Mouse (Mus musculus) stomach, embryonic 14.5 days (tissue): Measurements from ENCODE around the gene Ddx1. TPM values are rescaled to one million over a fixed set of nuclear protein-coding genes. Genes with fewer than 3 reads are reported as not detected.

ENCODE experiments used
- ATAC-seq: fragments of 200-750 bp; cut with Nextera tagmentation; 2 replicates; pipeline ENCODE4 v1.8.0; 2017; ENCODE audit warnings: low read depth, moderate TSS enrichment; ENCODE audit not compliant: insufficient number of reproducible peaks, insufficient read depth, low FRiP score
- H3K27ac ChIP-seq: fragments of 300-500 bp; sonication (generic); 2 replicates; pipeline ENCODE4 v1.5.1; 2014; ENCODE audit warnings: mild to moderate bottlenecking, low read length, moderate library complexity, mixed read lengths
- H3K27me3 ChIP-seq: fragments of 300-500 bp; sonication (generic); 2 replicates; pipeline ENCODE4 v1.6.1; 2014; ENCODE audit warnings: low read length, control low read depth, mixed read lengths; ENCODE audit not compliant: control insufficient read depth, insufficient read depth
- H3K36me3 ChIP-seq: fragments of 300-500 bp; sonication (generic); 2 replicates; pipeline ENCODE4 v1.6.1; 2014; ENCODE audit warnings: mild to moderate bottlenecking, control low read depth, low read length, moderate library complexity, mixed read lengths; ENCODE audit not compliant: control insufficient read depth, insufficient read depth
- H3K4me1 ChIP-seq: fragments of 300-500 bp; sonication (generic); 2 replicates; pipeline ENCODE4 v1.6.1; 2014; ENCODE audit warnings: low read length, control low read depth, mixed read lengths; ENCODE audit not compliant: control insufficient read depth, insufficient read depth
- H3K4me2 ChIP-seq: fragments of 300-500 bp; sonication (generic); replicated peaks from 2 replicates; pipeline ENCODE4 v1.6.1; 2014; ENCODE audit warnings: low read depth, low read length, control low read depth
- H3K4me3 ChIP-seq: fragments of 300-500 bp; sonication (generic); 2 replicates; pipeline ENCODE4 v1.5.1; 2014; ENCODE audit warnings: low read depth, low read length, control low read depth
- H3K9ac ChIP-seq: fragments of 300-500 bp; sonication (generic); replicated peaks from 2 replicates; pipeline ENCODE4 v1.6.1; 2014; ENCODE audit warnings: low read depth, mild to moderate bottlenecking, control low read depth, low read length, moderate library complexity, mixed read lengths
- H3K9me3 ChIP-seq: fragments of 300-500 bp; sonication (generic); 2 replicates; pipeline ENCODE4 v1.6.1; 2016; ENCODE audit warnings: low read depth, low read length, control low read depth; ENCODE audit not compliant: control insufficient read depth
- WGBS: fragments of 180-500 bp; shearing (Covaris S2); extraction: QIAGEN DNeasy Blood & Tissue Kit; methylation state at CpG from one replicate; pipeline ENCODE4 v1.1.7; 2014; 5-methylcytosine and 5-hydroxymethylcytosine counted together
- polyA plus RNA-seq: library from polyadenylated mRNA; unstranded; fragments of >200 nt; fragmentation: Nextera tagmentation; extraction: Ambion mirVana; gene quantifications from 2 replicates; pipeline ENCODE4 v1.2.1, GENCODE M21; 2014

Ddx1 gene
- polyA plus RNA-seq, 1 experiment from 2014 or later: 152 TPM

DNA sequence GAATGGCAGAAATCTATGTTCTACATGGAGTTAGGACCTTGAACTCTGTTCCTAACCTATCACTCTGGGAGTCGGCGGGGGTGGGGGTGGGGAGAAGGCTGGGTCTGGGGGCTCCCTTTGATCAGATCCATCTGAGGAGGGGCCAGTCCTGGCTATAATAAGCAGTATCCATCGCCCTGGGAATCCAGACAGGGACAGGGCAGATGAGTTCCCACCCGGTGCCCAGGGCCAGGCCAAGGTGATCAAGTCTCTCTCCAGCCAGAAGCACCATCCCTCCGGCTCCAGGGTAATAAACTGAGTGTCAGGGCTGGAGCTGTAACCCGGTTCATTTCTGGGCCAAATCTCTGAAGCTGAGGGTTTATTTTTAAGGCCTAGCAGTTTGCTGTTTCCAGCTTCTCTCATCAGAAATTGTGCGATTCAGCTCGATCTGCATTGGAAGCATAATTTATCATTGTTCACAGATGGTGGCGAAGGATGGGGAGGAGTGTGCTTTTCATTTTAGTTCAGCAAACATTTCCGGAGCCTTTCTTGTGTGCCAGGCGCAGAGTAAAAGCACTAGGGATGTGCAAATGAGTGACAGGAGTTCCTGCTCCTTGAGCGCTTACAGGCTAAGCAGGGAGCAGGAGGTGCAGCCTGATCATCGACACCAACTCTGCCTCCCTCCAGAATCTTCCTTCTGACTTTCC is 39.2 kb downstream of the Ddx1 start:
- Histone ChIP-seq H3K4me1 (peaks cover 7% of the 10 kb centered on the region; the same call in 1 of the 2 replicates), H3K4me2 (no peak overlapping the region), H3K9me3 (no peaks in the 10 kb centered on the region), H3K9ac (no peak overlapping the region), H3K27me3 (no peaks in the 10 kb centered on the region), H3K36me3 (no peaks in the 10 kb centered on the region), H3K4me3 (no peak overlapping the region), H3K27ac (no peak overlapping the region)
- 62% methylated on average over 13 of the region's 13 CpGs for WGBS
- no peak for ATAC-seq

GRCm38 (mm10) chr12:13208983-13209451 is 40.0 kb downstream of the Ddx1 start:
- no peak overlapping the region for H3K27ac ChIP-seq
- no peak overlapping the region for H3K4me3 ChIP-seq
- no peak for ATAC-seq
- H3K36me3 ChIP-seq: no peaks in the 10 kb centered on the region
- 66% methylated on average over 11 of the region's 11 CpGs for WGBS
- H3K27me3 ChIP-seq: no peaks in the 10 kb centered on the region
- H3K9me3 ChIP-seq: no peaks in the 10 kb centered on the region; the same call in 1 of the 2 replicates
- no peak overlapping the region for H3K9ac ChIP-seq
- no peak overlapping the region for H3K4me2 ChIP-seq
- peaks cover 7% of the 10 kb centered on the region; the same call in 1 of the 2 replicates for H3K4me1 ChIP-seq

DNA sequence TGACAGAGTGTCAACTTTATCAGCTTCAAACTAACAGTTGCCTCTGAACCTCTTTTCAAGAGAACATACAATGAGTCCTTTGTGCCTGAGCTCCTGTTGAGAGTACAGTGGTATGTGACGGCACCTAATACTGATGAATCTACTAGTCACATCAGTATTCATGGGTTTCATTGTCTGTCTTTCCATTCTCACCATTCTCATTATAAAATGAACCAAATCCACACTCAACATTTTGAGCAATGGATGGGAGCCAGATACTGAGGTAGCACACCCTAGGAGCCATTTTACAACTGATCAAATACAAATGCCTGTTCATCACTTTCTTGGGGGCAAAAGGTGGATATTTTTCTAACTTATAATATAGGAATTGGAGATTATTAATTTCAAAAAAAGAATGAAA is 40.5 kb downstream of the Ddx1 start:
- no peak for ATAC-seq
- WGBS: 78% methylated on average over 1 of the region's 1 CpGs
- no peak overlapping the region for H3K27ac ChIP-seq

GRCm38 (mm10) chr12:13207099-13207498 is 41.9 kb downstream of the Ddx1 start:
- WGBS: 52% methylated on average over 8 of the region's 8 CpGs
- Histone ChIP-seq H3K27me3 (no peaks in the 10 kb centered on the region), H3K36me3 (no peaks in the 10 kb centered on the region)

More for the DNA sequence above, 40.5 kb downstream of the Ddx1 start:
- H3K4me3 ChIP-seq: no peak overlapping the region
- no peaks in the 10 kb centered on the region for H3K36me3 ChIP-seq
- H3K9ac ChIP-seq: no peak overlapping the region
- H3K4me1 ChIP-seq: 0 out of 2 replicates have a peak, but pooled peaks cover 7% of the 10 kb centered on the region
- no peaks in the 10 kb centered on the region; the same call in 1 of the 2 replicates for H3K9me3 ChIP-seq
- H3K4me2 ChIP-seq: no peak overlapping the region
- H3K27me3 ChIP-seq: no peaks in the 10 kb centered on the region

DNA sequence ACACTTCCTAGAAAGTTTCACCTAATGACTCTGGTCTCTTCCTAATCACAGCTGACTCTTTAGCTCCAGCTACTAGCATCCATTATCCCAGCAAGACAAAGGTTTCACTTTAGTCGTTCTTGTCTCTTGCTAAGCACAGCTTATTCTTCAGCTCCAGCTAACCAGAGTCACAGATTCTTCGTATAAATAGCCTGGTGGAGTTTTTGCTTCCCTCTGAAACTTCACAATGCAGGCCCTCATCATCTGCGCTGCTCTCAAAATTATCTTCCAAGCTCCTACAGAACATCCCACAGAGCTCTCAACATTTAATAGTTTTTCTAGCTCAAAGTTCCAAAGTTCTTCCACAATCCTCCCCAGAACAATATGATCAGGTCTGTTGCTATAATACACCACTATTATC is 43.3 kb downstream of the Ddx1 start:
- no peaks in the 10 kb centered on the region; the same call in 1 of the 2 replicates for H3K9me3 ChIP-seq
- ATAC-seq: no peak
- no peak overlapping the region for H3K4me3 ChIP-seq
- H3K9ac ChIP-seq: no peak overlapping the region
- H3K4me2 ChIP-seq: no peak overlapping the region
- H3K4me1 ChIP-seq: no peaks in the 10 kb centered on the region
- H3K27me3 ChIP-seq: no peaks in the 10 kb centered on the region
- H3K27ac ChIP-seq: no peak overlapping the region
- no peaks in the 10 kb centered on the region for H3K36me3 ChIP-seq
- WGBS: 75% methylated on average over 3 of the region's 3 CpGs

More at GRCm38 (mm10) chr12:13207099-13207498, 41.9 kb downstream of the Ddx1 start:
- Histone ChIP-seq H3K27ac (no peak overlapping the region), H3K4me1 (0 out of 2 replicates have a peak, but pooled peaks cover 4% of the 10 kb centered on the region), H3K4me3 (no peak overlapping the region), H3K4me2 (no peak overlapping the region), H3K9ac (no peak overlapping the region), H3K9me3 (no peaks in the 10 kb centered on the region; the same call in 1 of the 2 replicates)
- no peak for ATAC-seq

GRCm38 (mm10) chr12:13202322-13202721 is 46.7 kb downstream of the Ddx1 start:
- H3K4me3 ChIP-seq: no peak overlapping the region
- H3K4me1 ChIP-seq: no peaks in the 10 kb centered on the region
- H3K4me2 ChIP-seq: no peak overlapping the region
- H3K27me3 ChIP-seq: no peaks in the 10 kb centered on the region
- no peak overlapping the region for H3K9ac ChIP-seq
- H3K36me3 ChIP-seq: no peaks in the 10 kb centered on the region
- H3K9me3 ChIP-seq: no peaks in the 10 kb centered on the region; the same call in 1 of the 2 replicates
- H3K27ac ChIP-seq: no peak overlapping the region
- ATAC-seq: no peak

DNA sequence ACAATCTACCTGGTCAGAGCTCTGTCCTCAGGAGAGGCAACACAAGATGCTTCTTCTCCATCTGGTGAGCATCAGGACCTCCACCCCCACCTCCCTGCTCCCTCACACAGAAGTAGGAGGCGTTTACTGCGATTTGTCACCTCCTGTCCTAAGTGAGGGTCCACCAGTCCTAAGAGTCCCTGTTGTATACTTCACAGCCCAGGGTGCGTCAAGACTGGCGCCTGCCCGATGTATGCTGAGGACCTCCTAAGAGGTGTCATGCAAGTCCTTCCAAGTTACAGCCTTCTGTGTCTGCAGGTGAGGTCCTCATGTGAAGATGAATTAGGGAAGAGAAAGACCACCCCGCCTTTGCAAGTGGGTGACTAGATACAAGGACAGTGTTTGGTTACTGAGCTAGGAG is 48.4 kb downstream of the Ddx1 start:
- no peak for ATAC-seq

DNA sequence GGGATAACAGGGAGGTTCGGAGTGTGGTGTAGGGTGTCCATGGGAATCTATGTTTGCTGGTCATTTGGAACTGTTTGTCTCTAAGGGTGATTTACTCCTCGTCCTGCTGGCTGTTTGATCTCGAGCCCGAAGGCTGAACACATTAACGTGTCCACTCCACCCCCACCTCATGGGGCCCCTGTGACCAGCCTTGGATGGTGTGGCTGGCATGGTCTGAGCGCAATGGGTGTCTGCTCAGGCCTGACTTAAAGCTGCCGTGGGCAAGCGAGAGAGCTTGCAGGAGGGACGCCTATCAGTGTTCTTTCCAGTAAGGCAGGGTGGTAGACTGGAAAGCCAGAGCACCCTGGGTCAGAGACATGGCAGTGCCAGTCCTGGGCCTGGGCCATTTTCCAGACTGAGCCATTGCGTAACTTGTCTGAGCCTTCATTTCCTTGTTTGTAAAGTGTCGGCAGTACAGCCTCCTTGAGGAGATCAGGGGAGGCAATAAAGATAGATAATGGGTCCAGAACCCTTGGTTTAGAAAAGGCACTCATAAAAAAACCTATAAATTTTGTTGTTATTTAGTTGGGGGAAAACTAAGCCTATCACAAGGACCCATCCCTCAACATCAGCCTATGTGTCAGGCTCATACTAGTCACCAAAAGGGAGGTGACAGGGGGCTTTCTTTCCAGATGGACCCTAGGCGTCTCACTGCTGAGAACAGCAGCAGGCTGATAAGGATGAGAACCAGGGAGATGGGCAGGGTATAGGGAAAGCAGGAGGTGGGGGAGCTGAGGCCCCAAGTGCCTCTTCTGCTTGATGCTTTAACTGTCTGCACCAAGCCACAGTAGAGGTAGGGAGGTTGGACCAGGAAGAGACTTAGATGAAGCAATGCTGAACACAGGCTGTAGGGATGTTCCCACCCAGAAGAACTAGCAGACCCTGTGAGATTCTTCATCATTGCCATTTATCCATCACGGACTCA is 49.4 kb downstream of the Ddx1 start:
- Histone ChIP-seq H3K4me2 (no peak overlapping the region), H3K36me3 (no peaks in the 10 kb centered on the region), H3K9ac (no peak overlapping the region), H3K27ac (no peak overlapping the region), H3K4me1 (no peaks in the 10 kb centered on the region), H3K9me3 (no peaks in the 10 kb centered on the region; the same call in 1 of the 2 replicates), H3K27me3 (no peaks in the 10 kb centered on the region), H3K4me3 (no peak overlapping the region)
- 71% methylated on average over 13 of the region's 13 CpGs for whole genome bisulfite sequencing
- no peak for ATAC-seq

More for the DNA sequence above, 48.4 kb downstream of the Ddx1 start:
- Histone ChIP-seq H3K9me3 (no peaks in the 10 kb centered on the region; the same call in 1 of the 2 replicates), H3K4me1 (no peaks in the 10 kb centered on the region), H3K27ac (no peak overlapping the region), H3K36me3 (no peaks in the 10 kb centered on the region), H3K4me3 (no peak overlapping the region), H3K9ac (no peak overlapping the region), H3K27me3 (no peaks in the 10 kb centered on the region), H3K4me2 (no peak overlapping the region)
- 66% methylated on average over 6 of the region's 6 CpGs for WGBS
